In the genomic region with DNA sequence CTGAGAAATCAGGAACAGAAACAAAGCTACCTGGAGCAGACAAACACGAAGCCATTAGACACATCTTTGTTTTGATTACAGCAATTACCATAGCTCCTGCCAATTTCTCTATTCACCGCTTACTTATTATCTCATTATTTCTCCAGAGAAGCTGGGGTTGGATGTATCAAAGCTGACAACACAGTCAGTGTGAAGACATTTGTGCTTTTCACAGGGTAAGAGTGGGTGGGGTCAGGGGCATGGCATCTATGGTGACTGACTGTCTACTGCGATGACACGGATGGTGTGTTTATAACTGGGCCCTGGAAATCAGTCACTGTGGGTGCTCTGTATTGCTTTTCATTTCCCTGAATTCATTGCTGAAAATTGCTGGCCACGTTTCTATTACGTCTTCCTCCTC, we compare ENCODE assay signal across 22 mouse cellular contexts.
DNase-seq lines count a peak whose midpoint lies in the region; ATAC-seq lines count a peak whose summit lies in the region.
"Had no signal": no experiment of that assay in that cellular context is flagged by ENCODE, and none has a peak within 500 bp of the region (broad histone marks: within the 10 kb centered on the region; RNA-seq: fewer than 3 reads in every experiment).

No protein-coding gene starts in this region.

- H3K9me3 ChIP-seq in forebrain, embryonic 12.5 days = no peaks in the 10 kb centered on the region
- H3K9me3 ChIP-seq in forebrain, embryonic 10.5 days = no peaks in the 10 kb centered on the region
- H3K9me3 ChIP-seq in limb, embryonic 11.5 days (ENCODE audit: control insufficient read depth, low read length) = no peaks in the 10 kb centered on the region
- no peaks in the 10 kb centered on the region for H3K9me3 ChIP-seq in limb, embryonic 10.5 days (replicated peaks)
- no peaks in the 10 kb centered on the region for H3K9me3 ChIP-seq in midbrain, embryonic 14.5 days (ENCODE audit: control insufficient read depth, low read length)
- H3K9me3 ChIP-seq: embryonic facial prominence, embryonic 15.5 days; hindbrain, embryonic 12.5 days had no signal

- H3K27ac ChIP-seq in forebrain, embryonic 12.5 days = no peak overlapping the region
- no peak overlapping the region for H3K27ac ChIP-seq in forebrain, embryonic 10.5 days
- H3K27ac ChIP-seq in limb, embryonic 11.5 days (replicated peaks; ENCODE audit: low read depth, low read length) = no peak overlapping the region; the same call in 1 of the 2 replicates
- H3K27ac ChIP-seq in limb, embryonic 10.5 days = no peak overlapping the region
- no peak overlapping the region for H3K27ac ChIP-seq in midbrain, embryonic 14.5 days (replicated peaks; ENCODE audit: low read depth, low read length)
- H3K27ac ChIP-seq: embryonic facial prominence, embryonic 15.5 days; gastrocnemius, adult 2 months; hindbrain, embryonic 12.5 days had no signal

- ATAC-seq in forebrain, embryonic 12.5 days (ENCODE audit: low FRiP score) = 0 out of 2 replicates have a peak, but pooled peaks have one; percentile 51
- ATAC-seq in limb, embryonic 11.5 days (ENCODE audit: insufficient number of reproducible peaks, low FRiP score, low TSS enrichment, low read depth) = peak; percentile 13; the same call in 1 of the 2 replicates
- no peak for ATAC-seq in midbrain, embryonic 14.5 days (ENCODE audit: low FRiP score, low TSS enrichment)
- ATAC-seq: hindbrain, embryonic 16.5 days had no signal

- no peaks in the 10 kb centered on the region for H3K4me1 ChIP-seq in forebrain, embryonic 12.5 days
- 0 out of 2 replicates have a peak, but pooled peaks cover 3% of the 10 kb centered on the region for H3K4me1 ChIP-seq in forebrain, embryonic 10.5 days
- no peaks in the 10 kb centered on the region for H3K4me1 ChIP-seq in limb, embryonic 11.5 days (ENCODE audit: control insufficient read depth, insufficient read depth, low read length)
- H3K4me1 ChIP-seq in limb, embryonic 10.5 days = no peaks in the 10 kb centered on the region
- no peaks in the 10 kb centered on the region for H3K4me1 ChIP-seq in midbrain, embryonic 14.5 days (ENCODE audit: control insufficient read depth, insufficient read depth, low read length)
- H3K4me1 ChIP-seq: embryonic facial prominence, embryonic 15.5 days; hindbrain, embryonic 12.5 days had no signal

- H3K9ac ChIP-seq in forebrain, embryonic 12.5 days = no peak overlapping the region
- H3K9ac ChIP-seq in limb, embryonic 11.5 days (ENCODE audit: low read length) = no peak overlapping the region
- no peak overlapping the region for H3K9ac ChIP-seq in midbrain, embryonic 14.5 days (replicated peaks; ENCODE audit: low read length)
- H3K9ac ChIP-seq: embryonic facial prominence, embryonic 15.5 days; hindbrain, embryonic 12.5 days had no signal

- no peak overlapping the region for H3K4me2 ChIP-seq in forebrain, embryonic 12.5 days
- H3K4me2 ChIP-seq in limb, embryonic 11.5 days (ENCODE audit: low read depth, severe bottlenecking) = no peak overlapping the region
- H3K4me2 ChIP-seq in midbrain, embryonic 14.5 days (ENCODE audit: low read length) = no peak overlapping the region
- H3K4me2 ChIP-seq: embryonic facial prominence, embryonic 15.5 days; hindbrain, embryonic 12.5 days had no signal

- no peak overlapping the region for H3K4me3 ChIP-seq in forebrain, embryonic 12.5 days (replicated peaks)
- no peak overlapping the region for H3K4me3 ChIP-seq in forebrain, embryonic 10.5 days
- no peak overlapping the region for H3K4me3 ChIP-seq in limb, embryonic 11.5 days (ENCODE audit: low read depth, low read length)
- no peak overlapping the region for H3K4me3 ChIP-seq in limb, embryonic 10.5 days
- H3K4me3 ChIP-seq in midbrain, embryonic 14.5 days (replicated peaks; ENCODE audit: low read depth, low read length) = no peak overlapping the region
- H3K4me3 ChIP-seq: embryonic facial prominence, embryonic 15.5 days; erythroblast, embryonic 14.5 days; gastrocnemius, adult 2 months; hindbrain, embryonic 12.5 days had no signal

- WGBS in forebrain, embryonic 12.5 days = 59% methylated on average over 6 of the region's 6 CpGs
- 84% methylated on average over 6 of the region's 6 CpGs for WGBS in forebrain, embryonic 10.5 days
- 68% methylated on average over 6 of the region's 6 CpGs for WGBS in limb, embryonic 11.5 days
- WGBS in limb, embryonic 10.5 days = 82% methylated on average over 6 of the region's 6 CpGs
- 61% methylated on average over 6 of the region's 6 CpGs for WGBS in midbrain, embryonic 14.5 days

- H3K36me3 ChIP-seq in forebrain, embryonic 12.5 days (replicated peaks) = no peaks in the 10 kb centered on the region
- no peaks in the 10 kb centered on the region for H3K36me3 ChIP-seq in forebrain, embryonic 10.5 days (replicated peaks)
- no peaks in the 10 kb centered on the region for H3K36me3 ChIP-seq in limb, embryonic 11.5 days (ENCODE audit: control insufficient read depth, insufficient read depth, low read length)
- no peaks in the 10 kb centered on the region for H3K36me3 ChIP-seq in limb, embryonic 10.5 days
- no peaks in the 10 kb centered on the region for H3K36me3 ChIP-seq in midbrain, embryonic 14.5 days (ENCODE audit: control insufficient read depth, insufficient read depth, low read length)
- H3K36me3 ChIP-seq: embryonic facial prominence, embryonic 15.5 days; hindbrain, embryonic 12.5 days had no signal

- no peak for DNase-seq in forebrain, embryonic 10.5 days (ENCODE audit: extremely low spot score, low spot score)
- DNase-seq in limb, embryonic 11.5 days (ENCODE audit: low spot score) = no peak
- no peak for DNase-seq in limb, embryonic 10.5 days (ENCODE audit: low spot score)
- peak; percentile 50 for DNase-seq in retina, embryonic 14.5 days (ENCODE audit: low spot score)
- no peak for DNase-seq in cerebellum, postnatal 25 days
- DNase-seq in midbrain, embryonic 14.5 days = no peak
- DNase-seq: adrenal gland, adult 2 months; adrenal gland, postnatal 25 days; cerebellum, adult 11-12 months; cerebellum, adult 9-10 months; cerebellum, postnatal 36 days; gastrocnemius, adult 2 months; gastrocnemius, postnatal 25 days; heart, postnatal 10 days; heart, postnatal 4 days; kidney, adult 11 months had no signal

- H3K27me3 ChIP-seq in forebrain, embryonic 12.5 days = no peaks in the 10 kb centered on the region
- H3K27me3 ChIP-seq in forebrain, embryonic 10.5 days (ENCODE audit: poor library complexity, severe bottlenecking) = no peaks in the 10 kb centered on the region
- no peaks in the 10 kb centered on the region for H3K27me3 ChIP-seq in limb, embryonic 11.5 days (ENCODE audit: control insufficient read depth, insufficient read depth, low read length)
- H3K27me3 ChIP-seq in limb, embryonic 10.5 days (ENCODE audit: low read depth, poor library complexity, severe bottlenecking) = no peaks in the 10 kb centered on the region
- H3K27me3 ChIP-seq in midbrain, embryonic 14.5 days (ENCODE audit: control insufficient read depth, insufficient read depth, low read length) = no peaks in the 10 kb centered on the region
- H3K27me3 ChIP-seq: CH12.LX; embryonic facial prominence, embryonic 15.5 days; hindbrain, embryonic 12.5 days had no signal
